Mouse (Mus musculus) heart, embryonic 13.5 days (tissue): Measurements from ENCODE around the gene Tlx2. TPM values are rescaled to one million over a fixed set of nuclear protein-coding genes. Genes with fewer than 3 reads are reported as not detected.

Source experiments
- ATAC-seq: fragments of 200-750 bp; cut with Nextera tagmentation; 2 replicates; pipeline ENCODE4 v1.8.0; 2017; ENCODE audit warnings: moderate TSS enrichment; ENCODE audit not compliant: insufficient number of reproducible peaks, low FRiP score, low TSS enrichment; ENCODE audit errors: extremely low read depth
- H3K27ac ChIP-seq: fragments of 300-500 bp; sonication (generic); replicated peaks from 2 replicates; pipeline ENCODE4 v1.5.1; 2015; ENCODE audit warnings: moderate library complexity, mild to moderate bottlenecking, inconsistent platforms
- H3K27me3 ChIP-seq: fragments of 300-500 bp; sonication (generic); replicated peaks from 2 replicates; pipeline ENCODE4 v1.6.1; 2015; ENCODE audit warnings: mild to moderate bottlenecking, inconsistent platforms
- H3K36me3 ChIP-seq: fragments of 300-500 bp; sonication (generic); 2 replicates; pipeline ENCODE4 v1.6.1; 2015; ENCODE audit warnings: mild to moderate bottlenecking, inconsistent platforms
- H3K4me1 ChIP-seq: fragments of 300-500 bp; sonication (generic); 2 replicates; pipeline ENCODE4 v1.6.1; 2015; ENCODE audit warnings: inconsistent platforms
- H3K4me2 ChIP-seq: fragments of 300-500 bp; sonication (generic); 2 replicates; pipeline ENCODE4 v1.6.1; 2015; ENCODE audit warnings: inconsistent platforms, mild to moderate bottlenecking, moderate library complexity
- H3K4me3 ChIP-seq: fragments of 300-500 bp; sonication (generic); 2 replicates; pipeline ENCODE4 v1.5.1; 2015; ENCODE audit warnings: moderate library complexity, mild to moderate bottlenecking, inconsistent platforms
- H3K9ac ChIP-seq: fragments of 300-500 bp; sonication (generic); 2 replicates; pipeline ENCODE4 v1.6.1; 2015; ENCODE audit warnings: inconsistent platforms, mild to moderate bottlenecking, moderate library complexity
- H3K9me3 ChIP-seq: fragments of 300-500 bp; sonication (generic); 2 replicates; pipeline ENCODE4 v1.6.1; 2016; ENCODE audit warnings: inconsistent platforms
- WGBS: fragments of 180-500 bp; shearing (Covaris S2); methylation state at CpG from one replicate; pipeline ENCODE4 v1.1.7; 2015; ENCODE audit warnings: mixed read lengths; 5-methylcytosine and 5-hydroxymethylcytosine counted together
- polyA plus RNA-seq: library from polyadenylated mRNA; unstranded; fragments of >200 nt; fragmentation: Nextera tagmentation; extraction: Ambion mirVana; gene quantifications from 2 replicates; pipeline ENCODE4 v1.2.1, GENCODE M21; 2015

Tlx2 gene
- polyA plus RNA-seq, 1 experiment from 2014 or later, result 1.0 TPM

DNA sequence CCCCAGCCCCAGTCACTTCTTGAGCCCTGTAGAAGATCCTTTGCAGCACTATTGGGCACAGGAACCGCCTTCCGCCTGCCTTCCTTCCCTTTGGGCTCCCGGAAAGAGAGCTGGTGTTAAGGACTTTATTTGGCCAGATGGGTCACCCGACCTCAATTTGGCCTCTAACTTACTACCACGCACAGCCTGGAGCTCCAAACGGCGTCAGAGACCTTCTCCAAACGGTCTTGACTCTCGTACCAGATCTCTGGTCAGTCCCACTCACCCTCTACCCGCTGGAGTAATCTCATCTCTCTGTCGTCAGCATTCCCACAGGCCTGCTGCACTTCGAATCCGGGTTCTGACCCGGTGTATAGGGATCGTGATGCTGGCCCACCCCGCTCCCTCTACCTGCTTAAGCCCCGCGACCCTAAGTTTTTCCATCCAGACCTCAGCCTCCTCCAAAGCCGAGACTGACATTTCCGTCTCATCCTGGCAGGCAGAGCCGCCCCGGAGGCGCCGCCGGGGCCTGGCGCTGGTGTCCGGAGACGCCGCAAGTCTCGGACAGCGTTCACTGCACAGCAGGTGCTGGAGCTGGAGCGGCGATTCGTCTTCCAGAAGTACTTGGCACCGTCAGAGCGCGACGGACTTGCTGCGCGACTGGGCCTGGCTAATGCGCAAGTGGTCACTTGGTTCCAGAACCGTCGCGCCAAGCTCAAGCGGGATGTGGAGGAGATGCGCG, 17.3 kb upstream of the Tlx2 start:
- Histone ChIP-seq H3K4me1 (peaks cover 23% of the 10 kb centered on the region), H3K27me3 (peaks cover 96% of the 10 kb centered on the region), H3K36me3 (peaks cover 2% of the 10 kb centered on the region), H3K9ac (peak overlapping the region; percentile 66), H3K4me2 (peak overlapping the region; percentile 73), H3K4me3 (peak overlapping the region; percentile 48), H3K27ac (no peak overlapping the region), H3K9me3 (no peaks in the 10 kb centered on the region)
- no peak for ATAC-seq
- 1% methylated on average over 47 of the region's 47 CpGs for WGBS

DNA sequence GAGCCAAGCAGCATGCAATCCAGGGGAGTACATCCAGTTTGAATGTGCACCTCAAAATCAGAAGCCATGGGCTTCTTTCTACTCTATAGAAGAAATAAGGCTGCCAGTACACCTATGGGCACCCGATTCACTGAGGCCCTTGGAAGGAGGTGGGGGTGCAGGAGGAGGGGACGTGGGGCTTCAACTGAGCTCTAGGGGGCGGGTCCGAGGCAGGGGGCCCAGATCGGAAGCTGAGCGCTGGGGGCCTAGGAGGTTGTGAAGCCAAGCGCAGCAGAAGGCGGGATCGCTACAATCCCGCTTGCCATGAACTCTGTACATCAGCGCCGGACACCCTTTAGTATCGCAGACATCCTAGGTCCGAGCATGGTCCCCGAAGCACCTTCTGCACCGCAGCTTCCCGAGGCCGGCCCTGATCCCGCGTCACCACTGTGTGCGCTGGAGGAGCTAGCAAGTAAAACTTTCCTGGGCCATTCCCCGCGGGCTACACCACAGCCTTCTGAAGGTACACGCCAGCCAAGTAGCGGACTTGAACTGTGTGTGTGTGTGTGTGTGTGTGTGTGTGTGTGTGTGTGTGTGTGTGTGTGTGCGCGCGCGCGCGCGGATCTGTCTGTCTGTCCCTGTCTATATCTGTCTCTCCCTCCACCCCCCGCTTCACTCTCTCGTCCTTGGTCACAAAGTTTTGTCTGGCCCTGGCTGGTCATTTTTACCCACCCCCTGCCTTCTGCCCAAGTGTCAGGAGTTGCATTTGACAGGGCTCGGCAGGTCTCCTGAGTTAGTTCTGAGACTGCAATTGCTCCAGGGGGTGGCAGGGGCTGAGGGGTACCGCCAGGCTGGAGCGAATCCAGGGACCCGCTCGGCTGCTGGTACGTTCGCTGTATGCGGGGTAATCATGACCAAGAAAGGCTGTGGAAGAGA, 16.3 kb upstream of the Tlx2 start, which contains the start of gene Lbx2:
TSS of gene Lbx2 (plus strand) at position 247 of the 915 bp plus-strand sequence.
- Histone ChIP-seq H3K9me3 (no peaks in the 10 kb centered on the region), H3K4me2 (peak within 1 kb of the TSS; percentile 73), H3K27ac (no peak within 1 kb of the TSS), H3K9ac (peak within 1 kb of the TSS; percentile 66), H3K4me1 (peaks cover 20% of the 10 kb centered on the region), H3K36me3 (peaks cover 12% of the 10 kb centered on the region), H3K4me3 (peak within 1 kb of the TSS; percentile 48), H3K27me3 (peaks cover 98% of the 10 kb centered on the region)
- WGBS, result 2% methylated on average over 33 of the region's 42 CpGs
- ATAC-seq, result no peak

DNA sequence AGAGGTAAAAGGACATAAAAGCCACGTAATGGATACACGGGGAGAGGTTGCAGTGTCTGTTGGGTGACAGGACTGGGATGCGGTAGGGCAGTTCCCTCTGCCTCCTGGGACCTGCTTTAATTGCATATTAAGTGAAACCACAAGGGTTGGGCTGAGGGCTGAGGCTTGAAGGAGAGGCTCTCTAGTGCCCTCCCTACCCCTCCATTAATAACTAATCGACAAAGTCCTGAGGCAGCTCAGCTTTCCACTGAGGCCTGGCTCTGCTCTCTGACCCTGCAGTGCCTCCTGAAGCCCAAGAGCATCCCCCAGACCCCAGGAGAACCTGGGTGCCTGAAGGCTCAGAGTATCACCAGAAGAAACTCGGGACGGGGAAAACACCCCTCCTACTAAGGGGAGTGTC, 14.4 kb upstream of the Tlx2 start:
- no peak overlapping the region for H3K27ac ChIP-seq
- no peak overlapping the region for H3K4me2 ChIP-seq
- ATAC-seq, result no peak
- H3K36me3 ChIP-seq, result peaks cover 29% of the 10 kb centered on the region
- 10% methylated on average over 6 of the region's 6 CpGs for WGBS
- peaks cover 22% of the 10 kb centered on the region for H3K4me1 ChIP-seq
- peaks cover 79% of the 10 kb centered on the region for H3K27me3 ChIP-seq
- no peak overlapping the region for H3K4me3 ChIP-seq
- H3K9me3 ChIP-seq, result no peaks in the 10 kb centered on the region
- no peak overlapping the region for H3K9ac ChIP-seq

DNA sequence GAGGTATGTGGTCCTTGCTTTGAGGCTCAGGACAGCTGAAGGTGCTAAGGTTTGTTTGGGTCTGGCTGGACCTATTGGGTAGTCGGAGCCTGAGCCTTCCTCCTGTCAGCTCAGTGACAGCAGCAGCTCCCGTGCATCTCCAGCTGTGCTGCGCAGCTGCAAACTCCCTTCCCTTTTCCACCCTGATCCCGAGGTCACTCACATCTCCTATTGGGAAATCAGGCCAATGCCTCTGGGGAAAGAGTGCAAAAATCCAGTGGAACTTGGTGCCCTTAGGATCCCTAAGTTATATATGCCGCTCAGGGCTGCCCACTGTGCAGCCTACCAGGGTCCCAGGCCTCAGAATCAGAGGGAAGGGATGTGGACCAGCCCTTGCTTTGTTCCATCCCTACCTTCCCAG, 13.4 kb upstream of the Tlx2 start:
- no peak overlapping the region for H3K4me3 ChIP-seq
- ATAC-seq, result no peak
- WGBS, result 15% methylated on average over 5 of the region's 5 CpGs

GRCm38 (mm10) chr6:83080210-83080609, 10.1 kb upstream of the Tlx2 start:
- Histone ChIP-seq H3K4me1 (peaks cover 14% of the 10 kb centered on the region), H3K9ac (no peak overlapping the region), H3K4me3 (no peak overlapping the region), H3K27ac (no peak overlapping the region), H3K27me3 (peaks cover 61% of the 10 kb centered on the region), H3K4me2 (no peak overlapping the region), H3K36me3 (peaks cover 29% of the 10 kb centered on the region), H3K9me3 (no peaks in the 10 kb centered on the region)
- 91% methylated on average over 5 of the region's 5 CpGs for WGBS
- ATAC-seq, result no peak

More for the DNA sequence above, 13.4 kb upstream of the Tlx2 start:
- Histone ChIP-seq H3K27me3 (peaks cover 69% of the 10 kb centered on the region), H3K9me3 (no peaks in the 10 kb centered on the region), H3K4me2 (no peak overlapping the region), H3K9ac (no peak overlapping the region), H3K4me1 (peaks cover 31% of the 10 kb centered on the region), H3K36me3 (peaks cover 29% of the 10 kb centered on the region), H3K27ac (no peak overlapping the region)

GRCm38 (mm10) chr6:83078324-83078858, 8.3 kb upstream of the Tlx2 start:
- Histone ChIP-seq H3K27me3 (peaks cover 61% of the 10 kb centered on the region), H3K9ac (peak overlapping the region; percentile 92), H3K4me3 (peak overlapping the region; percentile 80), H3K4me2 (peak overlapping the region; percentile 100), H3K36me3 (peaks cover 29% of the 10 kb centered on the region), H3K9me3 (no peaks in the 10 kb centered on the region), H3K27ac (peak overlapping the region; percentile 72), H3K4me1 (peaks cover 14% of the 10 kb centered on the region)
- 0% methylated on average over 46 of the region's 46 CpGs for WGBS
- peak; percentile 84 for ATAC-seq

GRCm38 (mm10) chr6:83077630-83078323, 7.7 kb upstream of the Tlx2 start, which contains the start of gene Pcgf1:
TSS of gene Pcgf1 (plus strand) at chr6:83077869.
- peaks cover 29% of the 10 kb centered on the region for H3K36me3 ChIP-seq
- H3K4me1 ChIP-seq, result peaks cover 14% of the 10 kb centered on the region
- H3K4me2 ChIP-seq, result peak within 1 kb of the TSS; percentile 100
- no peaks in the 10 kb centered on the region for H3K9me3 ChIP-seq
- peaks cover 61% of the 10 kb centered on the region for H3K27me3 ChIP-seq
- ATAC-seq, result peak; percentile 84
- H3K9ac ChIP-seq, result peak within 1 kb of the TSS; percentile 92
- under 1% methylated on average over 54 of the region's 54 CpGs for WGBS
- H3K4me3 ChIP-seq, result peak within 1 kb of the TSS; percentile 80
- H3K27ac ChIP-seq, result peak within 1 kb of the TSS; percentile 72

GRCm38 (mm10) chr6:83074979-83075378, 4.9 kb upstream of the Tlx2 start:
- no peak for ATAC-seq
- Histone ChIP-seq H3K9me3 (no peaks in the 10 kb centered on the region), H3K4me2 (no peak overlapping the region), H3K36me3 (peaks cover 3% of the 10 kb centered on the region), H3K4me1 (peaks cover 25% of the 10 kb centered on the region), H3K27ac (no peak overlapping the region), H3K9ac (no peak overlapping the region), H3K4me3 (no peak overlapping the region), H3K27me3 (peaks cover 77% of the 10 kb centered on the region)
- WGBS, result 12% methylated on average over 2 of the region's 2 CpGs

- WGBS, result 4% methylated on average over 24 of the region's 24 CpGs
- Histone ChIP-seq H3K36me3 (no peaks in the 10 kb centered on the region), H3K4me3 (peak overlapping the region; percentile 43), H3K4me1 (peaks cover 28% of the 10 kb centered on the region), H3K27me3 (peaks cover 100% of the 10 kb centered on the region), H3K9me3 (no peaks in the 10 kb centered on the region), H3K9ac (no peak overlapping the region), H3K27ac (no peak overlapping the region), H3K4me2 (peak overlapping the region; percentile 20; the same call in 1 of the 2 replicates)
- ATAC-seq, result no peak
Observed at GRCm38 (mm10) chr6:83071220-83071619, 1.1 kb upstream of the Tlx2 start.

DNA sequence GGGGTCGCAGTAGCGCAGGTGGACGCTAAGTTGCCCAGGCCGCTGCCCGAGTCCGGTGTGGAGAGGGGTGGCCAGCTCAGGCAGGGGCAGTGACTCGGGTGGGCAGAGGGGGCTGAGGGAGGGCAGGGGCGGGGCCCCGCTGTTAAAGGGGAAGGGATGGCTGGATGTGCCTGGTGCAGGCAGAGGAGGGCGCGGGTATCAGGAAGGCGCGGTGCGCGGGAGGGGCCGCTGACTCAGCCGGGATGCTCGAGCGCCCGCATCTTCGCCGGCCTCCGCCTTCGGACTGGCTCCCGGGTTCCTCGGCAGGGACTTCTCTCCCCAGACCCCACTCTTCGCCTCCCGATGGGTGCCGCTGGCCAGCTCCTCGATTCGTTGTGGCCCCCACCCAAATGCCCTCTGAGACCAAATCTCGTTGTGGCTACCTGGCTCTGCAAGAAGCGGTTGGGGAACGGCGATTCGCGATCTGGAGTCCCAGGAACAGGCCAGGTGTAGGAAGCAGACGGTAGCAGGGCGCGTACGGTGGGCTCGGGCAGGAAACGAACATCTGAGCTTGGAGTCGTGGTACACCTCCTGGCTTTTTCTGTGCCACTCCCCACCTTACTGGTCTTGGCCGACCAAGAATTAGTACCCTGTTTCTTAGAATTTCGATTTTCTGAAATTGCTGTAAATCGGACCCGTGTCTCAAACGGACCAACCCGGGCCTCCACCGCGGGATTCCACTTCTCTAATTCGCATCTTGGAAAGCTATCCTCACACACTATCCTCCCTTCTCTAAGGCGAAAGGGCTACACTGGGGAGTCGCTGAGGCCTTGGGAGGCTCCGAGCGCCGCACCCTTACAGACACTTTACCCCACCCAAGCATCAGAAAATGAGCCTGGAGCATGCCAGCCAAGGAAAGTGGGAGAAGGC, 472 bp upstream of the Tlx2 start:
- peak overlapping the region; percentile 47 for H3K4me2 ChIP-seq
- peaks cover 100% of the 10 kb centered on the region for H3K27me3 ChIP-seq
- under 1% methylated on average over 55 of the region's 58 CpGs for WGBS
- H3K9ac ChIP-seq, result no peak overlapping the region
- no peak for ATAC-seq
- peaks cover 28% of the 10 kb centered on the region for H3K4me1 ChIP-seq
- no peaks in the 10 kb centered on the region for H3K9me3 ChIP-seq
- peak overlapping the region; percentile 43 for H3K4me3 ChIP-seq
- no peak overlapping the region for H3K27ac ChIP-seq
- H3K36me3 ChIP-seq, result no peaks in the 10 kb centered on the region
